Comparison of ENCODE assay signal across 23 mouse cellular contexts in the genomic region with DNA sequence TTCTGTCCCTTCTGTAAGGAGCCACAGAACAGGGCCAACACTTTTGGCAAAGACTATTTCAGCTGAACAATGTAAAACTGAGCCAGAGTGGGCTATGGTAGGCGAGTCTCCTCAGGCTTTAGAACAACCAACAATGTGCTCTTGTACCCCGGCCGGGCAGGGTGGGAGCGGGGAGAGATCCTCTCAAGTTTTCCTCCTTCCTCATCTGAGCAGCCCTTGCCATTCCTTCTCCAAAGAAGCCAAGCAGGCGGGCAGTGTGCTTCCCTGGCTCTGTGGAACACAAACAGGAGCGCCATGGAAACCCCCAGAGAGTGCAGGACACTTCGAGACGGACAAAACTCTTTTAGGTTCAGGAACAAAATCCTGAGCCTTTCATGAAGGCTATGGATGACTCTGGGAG. TPM values are rescaled to one million over a fixed set of nuclear protein-coding genes. Genes with fewer than 3 reads are reported as not detected.
DNase-seq lines count a peak whose midpoint lies in the region; ATAC-seq lines count a peak whose summit lies in the region.
"Had no signal": no experiment of that assay in that cellular context is flagged by ENCODE, and none has a peak within 500 bp of the region (broad histone marks: within the 10 kb centered on the region; RNA-seq: fewer than 3 reads in every experiment).

No protein-coding gene starts in this region.

- H3K4me3 ChIP-seq in neural tube, embryonic 13.5 days: no peak overlapping the region
- H3K4me3 ChIP-seq: embryonic facial prominence, embryonic 12.5 days; heart, adult 2 months; heart, embryonic 15.5 days; limb, embryonic 13.5 days; liver, embryonic 15.5 days; megakaryocyte, embryonic 14.5 days; myocyte had no signal

- H3K9ac ChIP-seq in neural tube, embryonic 13.5 days: no peak overlapping the region
- H3K9ac ChIP-seq: embryonic facial prominence, embryonic 12.5 days; heart, embryonic 15.5 days; limb, embryonic 13.5 days; liver, embryonic 15.5 days had no signal

- H3K9me3 ChIP-seq in neural tube, embryonic 13.5 days: no peaks in the 10 kb centered on the region
- H3K9me3 ChIP-seq: embryonic facial prominence, embryonic 12.5 days; heart, embryonic 15.5 days; limb, embryonic 13.5 days; liver, embryonic 15.5 days; megakaryocyte, embryonic 14.5 days had no signal

- 79% methylated on average over 8 of the region's 8 CpGs for WGBS in neural tube, embryonic 13.5 days

- peaks cover 54% of the 10 kb centered on the region for H3K36me3 ChIP-seq in neural tube, embryonic 13.5 days

- DNase-seq in frontal cortex, postnatal 14 days (ENCODE audit: low spot score in 2 of 2): no peak
- peak; percentile 57 for DNase-seq in layer of hippocampus, adult 9-11 months
- DNase-seq in layer of hippocampus, postnatal 10 days (ENCODE audit: low spot score in 2 of 2): no peak
- no peak for DNase-seq in neural tube, embryonic 10.5 days (ENCODE audit: extremely low spot score, low spot score)
- no peak for DNase-seq in spleen, postnatal 4 days (ENCODE audit: low spot score in 2 of 2)
- DNase-seq: adrenal gland, adult 8-10 months; B cell, adult 2 months; cerebellum, adult 18-20 months; gastrocnemius, postnatal 14 days; heart, adult 2 months; kidney, adult 2 months; kidney, postnatal 14 days; lung, postnatal 10 days; thymus, postnatal 36 days had no signal

- ATAC-seq in frontal cortex, adult (ENCODE audit: low TSS enrichment): peak; percentile 12; the same call in 1 of the 2 replicates
- no peak for ATAC-seq in neural tube, embryonic 13.5 days (ENCODE audit: low read depth)
- ATAC-seq: forebrain, embryonic 16.5 days had no signal

- peaks cover 16% of the 10 kb centered on the region for H3K4me1 ChIP-seq in neural tube, embryonic 13.5 days (replicated peaks)

- H3K4me2 ChIP-seq in neural tube, embryonic 13.5 days: no peak overlapping the region
- H3K4me2 ChIP-seq: embryonic facial prominence, embryonic 12.5 days; heart, embryonic 15.5 days; limb, embryonic 13.5 days; liver, embryonic 15.5 days had no signal

- peak overlapping the region; percentile 74; the same call in 1 of the 2 replicates for H3K27ac ChIP-seq in neural tube, embryonic 13.5 days (replicated peaks)
- H3K27ac ChIP-seq: embryonic facial prominence, embryonic 12.5 days; heart, adult 2 months; heart, embryonic 15.5 days; limb, embryonic 13.5 days; liver, embryonic 15.5 days had no signal

- no peaks in the 10 kb centered on the region for H3K27me3 ChIP-seq in neural tube, embryonic 13.5 days
- H3K27me3 ChIP-seq: embryonic facial prominence, embryonic 12.5 days; heart, embryonic 15.5 days; limb, embryonic 13.5 days; liver, embryonic 15.5 days; megakaryocyte, embryonic 14.5 days had no signal

RNA-seq across cellular contexts. Expression of gene Camk2g, which starts 15.4 kb away (rescaled TPM):
- total RNA-seq in layer of hippocampus, postnatal 10 days (2021): 100 to 1,000 TPM; 201 to 207 TPM
- 155 and 159 TPM in 2 replicates for polyA plus RNA-seq in neural tube, embryonic 13.5 days (2015; fragmentation: Nextera tagmentation; extraction: Ambion mirVana)

RNA-seq across cellular contexts. Expression of gene Ndst2, which starts 44.1 kb away (rescaled TPM):
- total RNA-seq in layer of hippocampus, postnatal 10 days (2021): 10 to 100 TPM; 17.9 to 19.4 TPM
- polyA plus RNA-seq in neural tube, embryonic 13.5 days (2015; fragmentation: Nextera tagmentation; extraction: Ambion mirVana): 17.4 and 20.8 TPM in 2 replicates

RNA-seq across cellular contexts. Expression of gene Plau, which starts 58.0 kb away (rescaled TPM):
- total RNA-seq in layer of hippocampus, postnatal 10 days (2021): 1 to 10 TPM; 4.3 to 4.6 TPM
- 1.2 TPM in 2 replicates for polyA plus RNA-seq in neural tube, embryonic 13.5 days (2015; fragmentation: Nextera tagmentation; extraction: Ambion mirVana)
